Mouse (Mus musculus) heart, embryonic 11.5 days (tissue): ENCODE measurements around the gene Arid1b. TPM values are rescaled to one million over a fixed set of nuclear protein-coding genes. Genes with fewer than 3 reads are reported as not detected.

Experiments used
- ATAC-seq: fragments of 200-750 bp; cut with Nextera tagmentation; replicated peaks from 2 replicates; pipeline ENCODE4 v1.8.0; 2017; ENCODE audit warnings: moderate library complexity; ENCODE audit not compliant: insufficient number of reproducible peaks, low FRiP score, low TSS enrichment
- H3K27ac ChIP-seq: fragments of 300-500 bp; sonication (generic); 2 replicates; pipeline ENCODE4 v1.5.1; 2014; ENCODE audit warnings: mild to moderate bottlenecking, low read depth, low read length
- H3K27me3 ChIP-seq: fragments of 300-500 bp; sonication (generic); 2 replicates; pipeline ENCODE4 v1.6.1; 2014; ENCODE audit warnings: mild to moderate bottlenecking, low read length, mixed read lengths; ENCODE audit not compliant: control insufficient read depth, insufficient read depth
- H3K36me3 ChIP-seq: fragments of 300-500 bp; sonication (generic); 2 replicates; pipeline ENCODE4 v1.6.1; 2014; ENCODE audit warnings: mild to moderate bottlenecking, low read length, moderate library complexity, mixed read lengths; ENCODE audit not compliant: control insufficient read depth, insufficient read depth
- H3K4me1 ChIP-seq: fragments of 300-500 bp; sonication (generic); 2 replicates; pipeline ENCODE4 v1.6.1; 2014; ENCODE audit warnings: low read length; ENCODE audit not compliant: control insufficient read depth, insufficient read depth
- H3K4me2 ChIP-seq: fragments of 300-500 bp; sonication (generic); 2 replicates; pipeline ENCODE4 v1.6.1; 2014; ENCODE audit warnings: mild to moderate bottlenecking, moderate library complexity
- H3K4me3 ChIP-seq: fragments of 300-500 bp; sonication (generic); 2 replicates; pipeline ENCODE4 v1.5.1; 2014; ENCODE audit warnings: low read depth, low read length
- H3K9ac ChIP-seq: fragments of 300-500 bp; sonication (generic); 2 replicates; pipeline ENCODE4 v1.6.1; 2014; ENCODE audit warnings: mild to moderate bottlenecking, low read depth, low read length, moderate library complexity
- H3K9me3 ChIP-seq: fragments of 300-500 bp; sonication (generic); replicated peaks from 2 replicates; pipeline ENCODE4 v1.6.1; 2016; ENCODE audit warnings: low read length; ENCODE audit not compliant: control insufficient read depth
- WGBS: fragments of 180-500 bp; shearing (Covaris S2); extraction: QIAGEN DNeasy Blood & Tissue Kit; methylation state at CpG from one replicate; pipeline ENCODE4 v1.1.7; 2014; ENCODE audit not compliant: insufficient replicate concordance; 5-methylcytosine and 5-hydroxymethylcytosine counted together
- polyA plus RNA-seq: library from polyadenylated mRNA; unstranded; fragments of >200 nt; fragmentation: Nextera tagmentation; extraction: Ambion mirVana; gene quantifications from 2 replicates; pipeline ENCODE4 v1.2.1, GENCODE M21; 2014

Gene Arid1b
- polyA plus RNA-seq, 1 experiment from 2014 or later, result 8.2 TPM

GRCm38 (mm10) chr17:5050970-5051530, 56.9 kb downstream of the Arid1b start:
- Histone ChIP-seq H3K4me1 (peaks cover 36% of the 10 kb centered on the region), H3K27ac (no peak overlapping the region), H3K9me3 (no peaks in the 10 kb centered on the region), H3K4me3 (no peak overlapping the region), H3K36me3 (no peaks in the 10 kb centered on the region), H3K27me3 (0 out of 2 replicates have a peak, but pooled peaks cover 3% of the 10 kb centered on the region), H3K9ac (no peak overlapping the region), H3K4me2 (peak overlapping the region; percentile 16; the same call in 1 of the 2 replicates)
- 37% methylated on average over 7 of the region's 7 CpGs for WGBS
- peak; percentile 53 for ATAC-seq

GRCm38 (mm10) chr17:5052091-5052799, 58.1 kb downstream of the Arid1b start:
- Histone ChIP-seq H3K4me1 (peaks cover 43% of the 10 kb centered on the region), H3K27ac (no peak overlapping the region), H3K27me3 (0 out of 2 replicates have a peak, but pooled peaks cover 3% of the 10 kb centered on the region), H3K9ac (no peak overlapping the region), H3K36me3 (no peaks in the 10 kb centered on the region), H3K9me3 (no peaks in the 10 kb centered on the region), H3K4me3 (no peak overlapping the region), H3K4me2 (no peak overlapping the region)
- 69% methylated on average over 10 of the region's 10 CpGs for WGBS
- no peak; the same call in 1 of the 2 replicates for ATAC-seq

GRCm38 (mm10) chr17:5052800-5053179, 58.7 kb downstream of the Arid1b start:
- Histone ChIP-seq H3K27me3 (0 out of 2 replicates have a peak, but pooled peaks cover 3% of the 10 kb centered on the region), H3K9me3 (no peaks in the 10 kb centered on the region), H3K9ac (no peak overlapping the region), H3K36me3 (no peaks in the 10 kb centered on the region), H3K4me1 (peaks cover 48% of the 10 kb centered on the region), H3K4me2 (no peak overlapping the region), H3K27ac (no peak overlapping the region), H3K4me3 (no peak overlapping the region)
- 86% methylated on average over 4 of the region's 4 CpGs for WGBS
- no peak for ATAC-seq

- no peak for ATAC-seq
- H3K9ac ChIP-seq, result no peak overlapping the region
- H3K27me3 ChIP-seq, result 0 out of 2 replicates have a peak, but pooled peaks cover 3% of the 10 kb centered on the region
- H3K9me3 ChIP-seq, result no peaks in the 10 kb centered on the region
- no peak overlapping the region for H3K4me3 ChIP-seq
- 79% methylated on average over 16 of the region's 16 CpGs for WGBS
- no peaks in the 10 kb centered on the region for H3K36me3 ChIP-seq
- H3K27ac ChIP-seq, result no peak overlapping the region
- H3K4me2 ChIP-seq, result no peak overlapping the region
- H3K4me1 ChIP-seq, result peaks cover 52% of the 10 kb centered on the region
Measured at GRCm38 (mm10) chr17:5053201-5053600, 59.1 kb downstream of the Arid1b start.

GRCm38 (mm10) chr17:5055412-5055811, 61.3 kb downstream of the Arid1b start:
- 51% methylated on average over 6 of the region's 6 CpGs for WGBS

GRCm38 (mm10) chr17:5056654-5057053, 62.5 kb downstream of the Arid1b start:
- no peak overlapping the region for H3K9ac ChIP-seq
- peaks cover 70% of the 10 kb centered on the region for H3K4me1 ChIP-seq
- no peak overlapping the region for H3K4me3 ChIP-seq
- H3K36me3 ChIP-seq, result no peaks in the 10 kb centered on the region
- 56% methylated on average over 4 of the region's 4 CpGs for WGBS
- H3K4me2 ChIP-seq, result no peak overlapping the region
- H3K27me3 ChIP-seq, result 0 out of 2 replicates have a peak, but pooled peaks cover 3% of the 10 kb centered on the region
- no peak overlapping the region for H3K27ac ChIP-seq
- ATAC-seq, result no peak
- H3K9me3 ChIP-seq, result no peaks in the 10 kb centered on the region

More at GRCm38 (mm10) chr17:5055412-5055811, 61.3 kb downstream of the Arid1b start:
- H3K4me2 ChIP-seq, result no peak overlapping the region
- ATAC-seq, result no peak
- H3K36me3 ChIP-seq, result no peaks in the 10 kb centered on the region
- no peak overlapping the region for H3K9ac ChIP-seq
- H3K27ac ChIP-seq, result no peak overlapping the region
- no peaks in the 10 kb centered on the region for H3K9me3 ChIP-seq
- peaks cover 72% of the 10 kb centered on the region for H3K4me1 ChIP-seq
- no peak overlapping the region for H3K4me3 ChIP-seq
- H3K27me3 ChIP-seq, result 0 out of 2 replicates have a peak, but pooled peaks cover 3% of the 10 kb centered on the region

GRCm38 (mm10) chr17:5057286-5057685, 63.2 kb downstream of the Arid1b start:
- WGBS, result 4% methylated on average over 4 of the region's 4 CpGs
- Histone ChIP-seq H3K27me3 (0 out of 2 replicates have a peak, but pooled peaks cover 3% of the 10 kb centered on the region), H3K36me3 (no peaks in the 10 kb centered on the region), H3K4me2 (peak overlapping the region; percentile 47), H3K9me3 (no peaks in the 10 kb centered on the region), H3K27ac (peak overlapping the region; percentile 64; the same call in 1 of the 2 replicates), H3K4me1 (peaks cover 70% of the 10 kb centered on the region), H3K9ac (peak overlapping the region; percentile 50), H3K4me3 (no peak overlapping the region)
- no peak for ATAC-seq

- WGBS, result 6% methylated on average over 10 of the region's 10 CpGs
- Histone ChIP-seq H3K9ac (no peak overlapping the region), H3K27ac (peak overlapping the region; percentile 64)
Measured at GRCm38 (mm10) chr17:5057944-5058720, 64.0 kb downstream of the Arid1b start.

More at GRCm38 (mm10) chr17:5057944-5058720, 64.0 kb downstream of the Arid1b start:
- H3K4me3 ChIP-seq, result no peak overlapping the region
- no peaks in the 10 kb centered on the region for H3K9me3 ChIP-seq
- peak overlapping the region; percentile 47 for H3K4me2 ChIP-seq
- H3K4me1 ChIP-seq, result peaks cover 62% of the 10 kb centered on the region
- H3K36me3 ChIP-seq, result no peaks in the 10 kb centered on the region
- 0 out of 2 replicates have a peak, but pooled peaks cover 2% of the 10 kb centered on the region for H3K27me3 ChIP-seq
- ATAC-seq, result peak; percentile 82
